Mouse (Mus musculus) liver, embryonic 12.5 days (tissue): Measurements from ENCODE around the gene Rnf183. TPM values are rescaled to one million over a fixed set of nuclear protein-coding genes. Genes with fewer than 3 reads are reported as not detected.
"Not testable (repeated sequence)": the region's sequence is repeated elsewhere in the genome, so short reads cannot be mapped to it uniquely, and the experiment has no call there.

ENCODE experiments used
- ATAC-seq: fragments of 200-750 bp; cut with Nextera tagmentation; 2 replicates; pipeline ENCODE4 v1.8.0; 2017; ENCODE audit warnings: moderate number of reproducible peaks, mild to moderate bottlenecking, moderate library complexity
- H3K27ac ChIP-seq: fragments of 300-500 bp; sonication (generic); 2 replicates; pipeline ENCODE4 v1.5.1; 2016; ENCODE audit warnings: mild to moderate bottlenecking
- H3K27me3 ChIP-seq: fragments of 300-500 bp; sonication (generic); replicated peaks from 2 replicates; pipeline ENCODE4 v1.6.1; 2016; ENCODE audit warnings: mild to moderate bottlenecking, moderate library complexity
- H3K36me3 ChIP-seq: fragments of 300-500 bp; sonication (generic); 2 replicates; pipeline ENCODE4 v1.6.1; 2016; ENCODE audit warnings: mild to moderate bottlenecking, moderate library complexity
- H3K4me1 ChIP-seq: fragments of 300-500 bp; sonication (generic); 2 replicates; pipeline ENCODE4 v1.6.1; 2016
- H3K4me2 ChIP-seq: fragments of 300-500 bp; sonication (generic); 2 replicates; pipeline ENCODE4 v1.6.1; 2016; ENCODE audit warnings: mild to moderate bottlenecking, moderate library complexity
- H3K4me3 ChIP-seq: fragments of 300-500 bp; sonication (generic); 2 replicates; pipeline ENCODE4 v1.5.1; 2016; ENCODE audit warnings: mild to moderate bottlenecking, moderate library complexity
- H3K9ac ChIP-seq: fragments of 300-500 bp; sonication (generic); 2 replicates; pipeline ENCODE4 v1.6.1; 2016; ENCODE audit warnings: mild to moderate bottlenecking, moderate library complexity
- H3K9me3 ChIP-seq: fragments of 300-500 bp; sonication (generic); replicated peaks from 2 replicates; pipeline ENCODE4 v1.6.1; 2016; ENCODE audit warnings: mild to moderate bottlenecking, moderate library complexity
- WGBS: fragments of 180-500 bp; shearing (Covaris S2); methylation state at CpG from one replicate; pipeline ENCODE4 v1.1.7; 2016; ENCODE audit not compliant: insufficient replicate concordance; 5-methylcytosine and 5-hydroxymethylcytosine counted together
- polyA plus RNA-seq: library from polyadenylated mRNA; unstranded; fragments of >200 nt; fragmentation: Nextera tagmentation; extraction: Ambion mirVana; gene quantifications from 2 replicates; pipeline ENCODE4 v1.2.1, GENCODE M21; 2016

The Rnf183 gene
- not detected in 2 replicates for polyA plus RNA-seq

DNA sequence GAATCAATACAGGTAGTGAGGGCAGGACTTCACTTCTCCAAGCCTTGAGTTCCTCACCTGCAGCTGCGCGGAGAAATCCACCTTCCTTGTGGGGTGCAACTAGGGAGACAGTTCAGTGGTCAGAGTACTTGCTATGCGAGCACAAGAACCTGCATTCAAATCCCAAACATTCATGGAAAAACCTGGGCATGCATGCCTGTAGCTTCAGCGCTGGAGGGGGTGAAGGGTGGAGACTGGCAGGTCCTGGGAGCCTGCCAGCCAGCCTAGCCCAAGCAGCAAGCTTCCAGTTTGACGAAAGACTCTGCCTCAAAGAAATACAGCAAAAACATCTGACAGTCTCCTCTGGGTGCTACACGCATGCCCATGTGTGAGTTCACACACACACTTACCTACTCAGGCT lies at the start of gene Rnf183:
Gene Rnf183, minus strand, starts transcription at position 172 of the 400 bp plus-strand sequence.
- H3K36me3 ChIP-seq = no peaks in the 10 kb centered on the region
- H3K4me1 ChIP-seq = peaks cover 21% of the 10 kb centered on the region
- no peaks in the 10 kb centered on the region for H3K9me3 ChIP-seq
- ATAC-seq = no peak
- no peak within 1 kb of the TSS for H3K27ac ChIP-seq
- no peak within 1 kb of the TSS for H3K4me3 ChIP-seq
- H3K4me2 ChIP-seq = no peak within 1 kb of the TSS
- no peak within 1 kb of the TSS for H3K9ac ChIP-seq
- WGBS = 70% methylated on average over 6 of the region's 6 CpGs
- H3K27me3 ChIP-seq = no peaks in the 10 kb centered on the region

DNA sequence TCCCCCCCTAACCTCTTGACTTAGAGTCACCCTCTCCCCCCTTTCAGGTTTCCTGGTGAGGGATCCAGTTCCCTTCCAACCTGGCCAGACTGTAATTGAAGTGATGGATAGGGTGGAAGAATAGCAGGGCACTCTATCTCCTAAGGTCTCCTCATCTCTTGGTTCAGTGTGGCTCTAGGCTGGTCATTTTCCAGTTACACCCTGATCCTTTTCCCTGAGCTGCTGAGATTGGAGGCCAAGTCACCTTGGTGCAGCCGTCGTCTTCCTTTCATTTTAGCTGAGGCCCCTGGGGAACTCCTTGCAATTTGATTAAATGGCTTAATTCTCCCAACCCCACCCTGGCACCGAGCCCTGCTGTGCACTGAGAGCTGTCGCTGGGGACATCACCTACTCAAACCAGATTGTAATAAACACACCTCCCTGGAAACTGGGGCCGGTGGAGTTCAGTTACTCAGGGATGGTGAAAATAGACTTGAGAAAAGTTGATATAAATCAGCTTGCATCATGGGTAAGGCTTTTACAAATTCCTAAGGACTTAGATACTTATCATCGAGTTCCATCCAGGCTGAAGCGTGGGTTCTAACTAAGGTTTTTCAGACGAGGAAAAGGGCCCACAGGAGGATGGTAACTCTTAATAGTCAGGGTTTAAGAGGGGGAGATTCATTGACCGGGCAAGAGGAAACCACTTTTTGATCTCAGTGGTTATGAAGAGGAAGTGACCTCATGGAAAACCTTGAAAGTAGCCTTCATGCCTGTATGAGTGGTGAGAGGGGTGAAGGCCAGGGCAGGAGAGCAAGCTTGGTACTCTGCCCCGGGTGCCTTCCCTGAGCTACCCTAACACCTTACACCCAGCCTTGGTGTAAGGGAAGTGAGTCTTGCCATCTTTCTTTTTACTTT lies 45.9 kb upstream of the Rnf183 start:
- H3K9ac ChIP-seq = no peak overlapping the region
- H3K4me3 ChIP-seq = no peak overlapping the region
- no peaks in the 10 kb centered on the region for H3K9me3 ChIP-seq
- WGBS = 31% methylated on average over 10 of the region's 10 CpGs
- peaks cover 48% of the 10 kb centered on the region for H3K27me3 ChIP-seq
- H3K4me2 ChIP-seq = no peak overlapping the region; the same call in 1 of the 2 replicates
- ATAC-seq = 0 out of 2 replicates have a peak, but pooled peaks have one; percentile 7
- peaks cover 31% of the 10 kb centered on the region for H3K4me1 ChIP-seq
- H3K36me3 ChIP-seq = no peaks in the 10 kb centered on the region
- no peak overlapping the region for H3K27ac ChIP-seq

DNA sequence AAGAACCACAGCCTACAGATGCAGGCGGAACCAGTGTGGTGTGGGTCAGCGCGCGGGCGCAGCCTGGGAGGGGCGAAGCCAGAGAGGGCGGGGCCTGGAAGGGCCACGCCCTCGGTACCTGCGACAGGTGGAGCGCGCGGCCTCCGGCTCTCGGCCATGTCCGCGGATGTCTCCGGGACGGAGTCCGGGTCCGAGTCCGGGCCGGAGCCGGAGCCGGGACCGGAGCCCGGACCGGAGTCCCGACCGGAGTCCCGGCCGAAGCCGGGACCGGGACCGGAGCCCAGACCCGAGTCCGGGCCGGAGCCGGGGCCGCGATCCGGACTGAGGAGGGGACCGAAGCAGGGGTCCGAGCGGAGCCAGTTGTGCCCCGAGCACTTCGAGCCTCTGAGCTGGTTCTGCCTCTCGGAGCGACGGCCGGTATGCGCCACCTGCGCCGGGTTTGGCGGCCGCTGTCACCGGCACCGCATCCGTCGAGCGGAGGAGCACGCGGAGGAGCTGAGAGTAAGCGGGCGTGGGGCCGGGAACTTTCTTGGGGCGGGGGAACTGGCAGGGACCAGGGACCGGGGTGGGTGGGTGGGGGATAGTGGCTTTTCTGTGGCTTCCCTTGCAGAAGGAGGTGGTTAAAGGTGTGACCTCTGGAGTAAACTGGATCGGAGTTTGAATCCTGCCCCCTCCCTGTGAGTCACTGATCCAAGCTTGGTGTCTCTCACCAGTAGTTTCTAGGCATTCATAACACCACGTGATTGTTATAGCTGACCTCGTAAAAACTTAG lies 45.1 kb upstream of the Rnf183 start, which contains the start of gene Bspry:
Gene Bspry, plus strand, starts transcription at position 117 of the 772 bp plus-strand sequence.
- no peaks in the 10 kb centered on the region for H3K9me3 ChIP-seq
- H3K9ac ChIP-seq = peak within 1 kb of the TSS; percentile 43; the same call in 1 of the 2 replicates
- no peak within 1 kb of the TSS for H3K27ac ChIP-seq
- H3K4me1 ChIP-seq = peaks cover 23% of the 10 kb centered on the region
- no peaks in the 10 kb centered on the region for H3K36me3 ChIP-seq
- peak within 1 kb of the TSS; percentile 86 for H3K4me2 ChIP-seq
- ATAC-seq = peak; percentile 70
- WGBS = 2% methylated on average over 71 of the region's 71 CpGs
- peaks cover 48% of the 10 kb centered on the region for H3K27me3 ChIP-seq
- peak within 1 kb of the TSS; percentile 55 for H3K4me3 ChIP-seq

DNA sequence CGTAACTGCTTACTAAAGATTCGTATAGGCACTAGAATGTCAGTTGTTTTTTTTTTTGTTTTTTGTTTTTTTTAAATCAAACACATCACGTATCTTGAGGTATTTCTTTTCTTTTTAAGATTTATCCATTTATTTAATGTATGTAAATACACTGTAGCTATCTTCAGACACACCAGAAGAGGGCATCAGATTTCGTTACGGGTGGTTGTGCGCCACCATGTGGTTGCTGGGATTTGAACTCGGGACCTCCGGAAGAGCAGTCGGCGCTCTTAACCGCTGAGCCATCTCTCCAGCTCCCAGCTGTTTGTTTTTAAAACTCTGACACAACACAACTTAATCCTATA lies 44.5 kb upstream of the Rnf183 start:
- peaks cover 48% of the 10 kb centered on the region for H3K27me3 ChIP-seq
- peaks cover 17% of the 10 kb centered on the region for H3K4me1 ChIP-seq
- WGBS = 12% methylated on average over 11 of the region's 11 CpGs
- H3K9me3 ChIP-seq, H3K27ac ChIP-seq, H3K36me3 ChIP-seq: not testable (repeated sequence)
- H3K9ac ChIP-seq = 0 out of 2 replicates have a peak overlapping the region, but pooled peaks have one; percentile 43
- 0 out of 2 replicates have a peak, but pooled peaks have one; percentile 8 for ATAC-seq
- peak overlapping the region; percentile 86 for H3K4me2 ChIP-seq
- peak overlapping the region; percentile 55 for H3K4me3 ChIP-seq

DNA sequence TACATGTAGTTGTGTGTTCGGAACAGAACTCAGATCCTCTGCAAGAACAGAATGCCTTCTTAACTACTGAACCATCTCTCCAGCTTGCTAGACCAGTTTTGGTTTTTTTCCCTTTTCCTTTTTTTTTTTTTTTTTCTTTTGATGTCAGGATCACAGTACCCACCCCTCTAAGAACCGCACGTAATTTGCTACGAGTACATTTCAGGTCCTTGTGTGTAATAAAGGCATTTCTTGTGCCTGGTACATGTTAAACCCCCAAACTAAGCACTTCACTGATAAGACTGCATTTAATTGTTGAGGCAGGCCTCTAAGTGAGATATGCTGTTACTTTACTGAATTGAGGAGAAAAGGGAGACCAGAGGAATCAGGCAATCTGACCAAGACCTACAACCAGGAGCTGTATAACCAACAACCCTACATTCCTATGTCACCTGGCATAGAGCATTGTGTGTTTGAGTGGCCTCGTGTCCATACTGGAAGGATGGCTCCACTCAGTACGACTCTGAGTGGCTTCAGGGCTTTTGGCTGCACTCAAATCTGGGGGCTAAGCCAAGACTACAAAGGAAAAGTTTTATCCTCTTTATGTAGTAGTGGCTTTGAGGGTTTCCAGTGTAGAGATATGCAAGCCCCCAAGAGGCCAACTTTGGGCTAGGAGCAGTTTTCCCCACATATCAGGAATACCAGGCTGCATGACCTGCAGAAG lies 42.6 kb upstream of the Rnf183 start:
- Histone ChIP-seq H3K9me3 (no peaks in the 10 kb centered on the region), H3K27me3 (peaks cover 48% of the 10 kb centered on the region), H3K4me3 (no peak overlapping the region), H3K4me1 (peaks cover 23% of the 10 kb centered on the region), H3K36me3 (no peaks in the 10 kb centered on the region), H3K27ac (no peak overlapping the region), H3K4me2 (no peak overlapping the region), H3K9ac (no peak overlapping the region)
- WGBS = 67% methylated on average over 6 of the region's 6 CpGs
- no peak for ATAC-seq

DNA sequence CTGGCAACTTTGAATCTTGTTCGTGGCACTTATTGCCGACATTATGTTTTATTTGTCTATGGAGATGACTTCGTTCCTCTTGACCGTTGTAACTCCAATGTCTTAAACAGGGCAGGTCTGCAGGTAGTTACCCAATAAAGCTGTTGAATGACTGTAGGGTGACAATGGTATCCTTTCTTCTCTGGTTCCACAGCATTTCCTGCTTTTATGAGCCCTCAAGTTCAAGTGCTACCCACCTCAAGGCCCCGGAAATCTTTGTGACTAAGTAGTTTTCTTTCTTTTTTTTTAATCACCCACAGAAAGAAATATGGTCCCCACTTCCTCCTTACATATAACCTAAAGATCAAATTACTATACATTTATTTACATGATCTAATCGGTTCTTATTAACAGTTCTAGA lies 40.7 kb upstream of the Rnf183 start:
- Histone ChIP-seq H3K4me1 (peaks cover 23% of the 10 kb centered on the region), H3K4me2 (no peak overlapping the region), H3K9me3 (no peaks in the 10 kb centered on the region), H3K27ac (no peak overlapping the region), H3K9ac (no peak overlapping the region), H3K36me3 (no peaks in the 10 kb centered on the region), H3K27me3 (peaks cover 29% of the 10 kb centered on the region), H3K4me3 (no peak overlapping the region)
- no peak for ATAC-seq
- WGBS = 72% methylated on average over 6 of the region's 6 CpGs

DNA sequence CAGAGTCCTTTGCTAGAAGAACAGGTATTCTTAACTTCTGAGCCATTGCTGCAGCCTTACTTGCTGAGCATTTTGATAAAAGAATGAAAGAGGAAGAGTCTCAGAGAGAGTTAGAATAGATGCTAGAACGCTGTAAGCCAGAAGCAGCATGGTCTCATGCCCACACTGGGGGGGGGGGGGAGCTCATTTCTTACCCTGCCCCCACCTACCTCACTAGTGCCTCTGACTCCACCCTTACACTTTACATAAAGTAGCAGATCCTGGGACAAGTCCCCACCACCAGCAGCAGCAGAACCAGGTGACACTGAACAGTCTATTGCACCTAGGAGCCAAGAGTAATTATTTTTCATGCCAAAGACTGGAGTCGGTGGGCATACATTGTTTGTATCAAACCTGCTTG lies 40.1 kb upstream of the Rnf183 start:
- ATAC-seq = no peak
- H3K36me3 ChIP-seq = no peaks in the 10 kb centered on the region
- H3K4me2 ChIP-seq = no peak overlapping the region
- H3K4me3 ChIP-seq = no peak overlapping the region
- no peak overlapping the region for H3K27ac ChIP-seq
- no peak overlapping the region for H3K9ac ChIP-seq
- peaks cover 22% of the 10 kb centered on the region for H3K27me3 ChIP-seq
- peaks cover 26% of the 10 kb centered on the region for H3K4me1 ChIP-seq
- WGBS = 76% methylated on average over 2 of the region's 2 CpGs
- H3K9me3 ChIP-seq = no peaks in the 10 kb centered on the region

DNA sequence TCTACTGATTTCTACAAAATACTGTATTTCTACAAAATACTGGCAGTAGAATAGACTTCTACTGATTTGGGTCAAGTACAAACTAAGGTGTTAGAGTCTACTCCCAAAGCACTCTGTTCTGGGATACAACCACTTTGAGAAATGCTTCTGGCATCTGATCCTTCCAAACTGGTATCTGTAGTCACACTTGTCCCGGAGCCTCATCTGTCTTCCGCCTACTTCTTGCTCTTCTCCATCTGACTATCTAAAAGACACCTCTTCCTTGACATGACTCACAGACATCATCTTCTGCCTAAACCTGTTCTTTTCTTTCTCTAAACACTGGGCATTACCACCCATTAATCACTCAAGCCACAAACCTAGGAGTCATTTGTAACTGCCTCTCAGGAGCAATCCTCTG lies 37.0 kb upstream of the Rnf183 start:
- no peak overlapping the region for H3K9ac ChIP-seq
- no peaks in the 10 kb centered on the region; the same call in 1 of the 2 replicates for H3K27me3 ChIP-seq
- WGBS = 77% methylated on average over 2 of the region's 2 CpGs
- H3K9me3 ChIP-seq = no peaks in the 10 kb centered on the region
- no peak overlapping the region for H3K4me3 ChIP-seq
- peaks cover 14% of the 10 kb centered on the region for H3K4me1 ChIP-seq
- H3K36me3 ChIP-seq = no peaks in the 10 kb centered on the region
- ATAC-seq = no peak
- no peak overlapping the region for H3K4me2 ChIP-seq
- no peak overlapping the region for H3K27ac ChIP-seq

DNA sequence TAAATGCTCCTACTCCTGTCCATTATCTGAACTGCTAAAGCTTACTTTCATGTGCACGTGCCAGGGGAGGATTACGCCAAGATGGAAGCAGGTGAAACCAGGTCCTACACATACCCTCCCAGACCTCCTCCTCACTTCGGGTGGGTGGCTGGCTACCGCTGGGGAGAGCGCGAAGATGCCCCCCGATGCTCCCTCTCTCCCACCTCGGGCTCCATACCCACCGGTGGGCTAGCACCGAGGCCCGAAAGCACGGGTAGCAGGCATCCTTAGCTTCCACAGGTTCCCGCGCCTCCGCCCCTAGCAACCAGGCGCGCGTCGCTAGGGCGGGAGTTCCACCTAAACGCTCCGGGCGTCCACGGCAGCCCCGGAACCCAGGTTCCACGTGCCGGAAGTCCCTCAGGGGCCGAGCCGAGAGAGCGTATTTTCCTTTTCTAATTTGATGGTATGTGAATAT lies 35.6 kb upstream of the Rnf183 start, which contains the start of gene Wdr31:
Gene Wdr31, minus strand, starts transcription at position 299 of the 454 bp plus-strand sequence.
- H3K4me1 ChIP-seq = peaks cover 14% of the 10 kb centered on the region
- no peaks in the 10 kb centered on the region for H3K9me3 ChIP-seq
- ATAC-seq = peak; percentile 90
- peak within 1 kb of the TSS; percentile 68 for H3K9ac ChIP-seq
- no peaks in the 10 kb centered on the region for H3K27me3 ChIP-seq
- peak within 1 kb of the TSS; percentile 69 for H3K4me3 ChIP-seq
- no peaks in the 10 kb centered on the region for H3K36me3 ChIP-seq
- H3K27ac ChIP-seq = no peak within 1 kb of the TSS
- peak within 1 kb of the TSS; percentile 90 for H3K4me2 ChIP-seq
- WGBS = 1% methylated on average over 30 of the region's 30 CpGs

DNA sequence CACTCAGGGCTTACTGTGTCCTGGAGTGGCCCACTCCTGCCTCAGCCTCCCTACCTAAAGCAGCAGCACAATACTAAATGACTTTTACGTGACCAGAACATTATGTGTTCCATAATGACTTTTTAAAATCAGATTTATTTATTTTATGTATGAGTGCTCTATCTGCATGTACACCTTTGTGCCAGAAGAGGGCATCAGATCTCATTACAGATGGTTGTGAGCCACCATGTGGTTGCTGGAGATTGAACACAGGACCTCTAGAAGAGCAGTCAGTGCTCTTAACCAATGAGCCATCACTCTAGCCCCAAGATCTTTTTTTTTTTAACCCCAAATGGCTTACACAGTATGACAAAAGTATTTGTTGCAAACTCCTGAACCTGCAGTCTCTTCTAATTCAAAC lies 33.1 kb upstream of the Rnf183 start:
- WGBS = 73% methylated on average over 1 of the region's 1 CpGs
- H3K36me3 ChIP-seq = no peaks in the 10 kb centered on the region
- no peak overlapping the region for H3K27ac ChIP-seq
- no peak overlapping the region for H3K4me3 ChIP-seq
- H3K9me3 ChIP-seq = no peaks in the 10 kb centered on the region
- no peak overlapping the region for H3K9ac ChIP-seq
- H3K27me3 ChIP-seq = no peaks in the 10 kb centered on the region
- ATAC-seq = no peak
- H3K4me1 ChIP-seq = peaks cover 7% of the 10 kb centered on the region
- no peak overlapping the region for H3K4me2 ChIP-seq

DNA sequence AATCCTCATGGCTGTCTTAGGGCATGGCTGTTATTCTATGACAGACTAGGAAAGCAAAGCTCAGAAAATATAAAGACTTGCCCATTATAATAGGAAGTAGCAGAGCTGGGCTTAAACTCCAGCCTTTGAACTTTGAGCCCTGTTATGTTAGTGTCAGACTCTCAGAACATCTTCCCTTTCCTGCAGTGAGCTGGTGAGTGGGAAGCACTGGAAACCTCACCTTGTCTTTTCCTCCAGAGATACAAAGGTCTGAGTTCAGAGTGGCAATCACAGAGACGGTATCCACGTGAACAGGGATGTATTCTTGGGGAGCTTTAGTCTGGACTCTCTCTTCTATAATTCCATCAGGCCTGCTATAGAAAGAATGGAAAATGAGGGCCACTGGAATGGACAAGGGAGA lies 28.1 kb upstream of the Rnf183 start:
- Histone ChIP-seq H3K27me3 (no peaks in the 10 kb centered on the region), H3K4me2 (no peak overlapping the region), H3K36me3 (peaks cover 4% of the 10 kb centered on the region; the same call in 1 of the 2 replicates), H3K4me3 (no peak overlapping the region), H3K9ac (no peak overlapping the region), H3K9me3 (no peaks in the 10 kb centered on the region), H3K27ac (no peak overlapping the region), H3K4me1 (no peaks in the 10 kb centered on the region)
- 70% methylated on average over 2 of the region's 2 CpGs for WGBS
- ATAC-seq = no peak
